Mouse (Mus musculus): ENCODE measurements around the gene Btbd2. TPM values are rescaled to one million over a fixed set of nuclear protein-coding genes. Genes with fewer than 3 reads are reported as not detected.

Gene Btbd2
- polyA plus RNA-seq, 1 experiment from 2014 or later, result 45.4 TPM

- 45% methylated on average over 4 of the region's 4 CpGs for WGBS
- no peak overlapping the region for H3K27ac ChIP-seq
- no peak overlapping the region for H3K9ac ChIP-seq
- ATAC-seq (replicated peaks; ENCODE audit: insufficient number of reproducible peaks, insufficient read depth, low FRiP score, low read depth), result no peak
- no peak overlapping the region for H3K4me2 ChIP-seq
- H3K36me3 ChIP-seq, result peaks cover 43% of the 10 kb centered on the region
- H3K9me3 ChIP-seq (replicated peaks), result no peaks in the 10 kb centered on the region
- H3K4me1 ChIP-seq (replicated peaks), result peaks cover 8% of the 10 kb centered on the region
- no peak overlapping the region for H3K4me3 ChIP-seq
- H3K27me3 ChIP-seq, result no peaks in the 10 kb centered on the region
Observed at GRCm38 (mm10) chr10:80684984-80685383, 28.1 kb upstream of the Btbd2 start.

- Histone ChIP-seq H3K4me3 (no peak overlapping the region), H3K4me1 (replicated peaks) (peaks cover 15% of the 10 kb centered on the region), H3K9me3 (replicated peaks) (no peaks in the 10 kb centered on the region), H3K4me2 (no peak overlapping the region), H3K27ac (no peak overlapping the region), H3K27me3 (no peaks in the 10 kb centered on the region), H3K36me3 (peaks cover 38% of the 10 kb centered on the region), H3K9ac (no peak overlapping the region)
- 53% methylated on average over 6 of the region's 6 CpGs for WGBS
- ATAC-seq (replicated peaks; ENCODE audit: insufficient number of reproducible peaks, insufficient read depth, low FRiP score, low read depth), result peak; percentile 40; the same call in 1 of the 2 replicates
Observed at GRCm38 (mm10) chr10:80684214-80684613, 27.3 kb upstream of the Btbd2 start.

- ATAC-seq (replicated peaks; ENCODE audit: insufficient number of reproducible peaks, insufficient read depth, low FRiP score, low read depth), result no peak
- H3K27me3 ChIP-seq, result no peaks in the 10 kb centered on the region
Observed at GRCm38 (mm10) chr10:80683647-80684046, 26.8 kb upstream of the Btbd2 start.

GRCm38 (mm10) chr10:80682003-80682402 lies 25.1 kb upstream of the Btbd2 start:
- 91% methylated on average over 6 of the region's 6 CpGs for WGBS
- Histone ChIP-seq H3K27ac (no peak overlapping the region), H3K4me2 (no peak overlapping the region), H3K36me3 (peaks cover 30% of the 10 kb centered on the region), H3K27me3 (no peaks in the 10 kb centered on the region), H3K9me3 (replicated peaks) (no peaks in the 10 kb centered on the region), H3K9ac (no peak overlapping the region), H3K4me3 (no peak overlapping the region), H3K4me1 (replicated peaks) (peaks cover 37% of the 10 kb centered on the region)
- no peak for ATAC-seq (replicated peaks; ENCODE audit: insufficient number of reproducible peaks, insufficient read depth, low FRiP score, low read depth)

More at GRCm38 (mm10) chr10:80683647-80684046, 26.8 kb upstream of the Btbd2 start:
- Histone ChIP-seq H3K27ac (no peak overlapping the region), H3K4me1 (replicated peaks) (peaks cover 21% of the 10 kb centered on the region), H3K4me3 (no peak overlapping the region), H3K9ac (no peak overlapping the region), H3K4me2 (no peak overlapping the region), H3K9me3 (replicated peaks) (no peaks in the 10 kb centered on the region), H3K36me3 (peaks cover 37% of the 10 kb centered on the region)
- WGBS, result 86% methylated on average over 1 of the region's 1 CpGs

- ATAC-seq (replicated peaks; ENCODE audit: insufficient number of reproducible peaks, insufficient read depth, low FRiP score, low read depth), result no peak
- no peaks in the 10 kb centered on the region for H3K9me3 ChIP-seq (replicated peaks)
- peak overlapping the region; percentile 97 for H3K27ac ChIP-seq
- no peak overlapping the region for H3K4me2 ChIP-seq
- H3K4me3 ChIP-seq, result no peak overlapping the region
- H3K4me1 ChIP-seq (replicated peaks), result peaks cover 43% of the 10 kb centered on the region
- peaks cover 13% of the 10 kb centered on the region; the same call in 1 of the 2 replicates for H3K36me3 ChIP-seq
- H3K9ac ChIP-seq, result 0 out of 2 replicates have a peak overlapping the region, but pooled peaks have one; percentile 16
- WGBS, result 64% methylated on average over 2 of the region's 2 CpGs
- no peaks in the 10 kb centered on the region for H3K27me3 ChIP-seq
Observed at GRCm38 (mm10) chr10:80680260-80680696, 23.4 kb upstream of the Btbd2 start.

GRCm38 (mm10) chr10:80679556-80680259 lies 22.8 kb upstream of the Btbd2 start:
- Histone ChIP-seq H3K9ac (0 out of 2 replicates have a peak overlapping the region, but pooled peaks have one; percentile 16), H3K9me3 (replicated peaks) (no peaks in the 10 kb centered on the region), H3K4me1 (replicated peaks) (peaks cover 49% of the 10 kb centered on the region), H3K36me3 (peaks cover 13% of the 10 kb centered on the region; the same call in 1 of the 2 replicates), H3K27ac (peak overlapping the region; percentile 97), H3K4me2 (no peak overlapping the region), H3K27me3 (no peaks in the 10 kb centered on the region), H3K4me3 (no peak overlapping the region)
- WGBS, result 41% methylated on average over 9 of the region's 9 CpGs
- ATAC-seq (replicated peaks; ENCODE audit: insufficient number of reproducible peaks, insufficient read depth, low FRiP score, low read depth), result no peak

GRCm38 (mm10) chr10:80678601-80679377 lies 21.9 kb upstream of the Btbd2 start:
- Histone ChIP-seq H3K9me3 (replicated peaks) (no peaks in the 10 kb centered on the region), H3K27ac (peak overlapping the region; percentile 97), H3K4me3 (peak overlapping the region; percentile 96), H3K4me2 (peak overlapping the region; percentile 77), H3K4me1 (replicated peaks) (peaks cover 55% of the 10 kb centered on the region), H3K27me3 (no peaks in the 10 kb centered on the region), H3K36me3 (peaks cover 7% of the 10 kb centered on the region; the same call in 1 of the 2 replicates), H3K9ac (0 out of 2 replicates have a peak overlapping the region, but pooled peaks have one; percentile 8)
- WGBS, result 41% methylated on average over 10 of the region's 10 CpGs
- no peak for ATAC-seq (replicated peaks; ENCODE audit: insufficient number of reproducible peaks, insufficient read depth, low FRiP score, low read depth)

GRCm38 (mm10) chr10:80677942-80678436 lies 21.1 kb upstream of the Btbd2 start, which contains the start of gene Mknk2:
Gene Mknk2, minus strand, starts transcription at chr10:80678112.
- no peaks in the 10 kb centered on the region for H3K27me3 ChIP-seq
- H3K9me3 ChIP-seq (replicated peaks), result no peaks in the 10 kb centered on the region
- peak within 1 kb of the TSS; percentile 77 for H3K4me2 ChIP-seq
- WGBS, result 3% methylated on average over 8 of the region's 8 CpGs
- peak; percentile 60 for ATAC-seq (replicated peaks; ENCODE audit: insufficient number of reproducible peaks, insufficient read depth, low FRiP score, low read depth)
- H3K4me1 ChIP-seq (replicated peaks), result peaks cover 63% of the 10 kb centered on the region
- peaks cover under 1% of the 10 kb centered on the region; the same call in 1 of the 2 replicates for H3K36me3 ChIP-seq
- peak within 1 kb of the TSS; percentile 96 for H3K4me3 ChIP-seq
- peak within 1 kb of the TSS; percentile 70 for H3K9ac ChIP-seq
- peak within 1 kb of the TSS; percentile 97 for H3K27ac ChIP-seq

GRCm38 (mm10) chr10:80677128-80677875 lies 20.4 kb upstream of the Btbd2 start:
- H3K27me3 ChIP-seq, result no peaks in the 10 kb centered on the region
- peak overlapping the region; percentile 96 for H3K4me3 ChIP-seq
- peak overlapping the region; percentile 70 for H3K9ac ChIP-seq
- peak overlapping the region; percentile 97 for H3K27ac ChIP-seq
- peaks cover 70% of the 10 kb centered on the region for H3K4me1 ChIP-seq (replicated peaks)
- H3K4me2 ChIP-seq, result peak overlapping the region; percentile 77
- H3K9me3 ChIP-seq (replicated peaks), result no peaks in the 10 kb centered on the region
- ATAC-seq (replicated peaks; ENCODE audit: insufficient number of reproducible peaks, insufficient read depth, low FRiP score, low read depth), result no peak
- 24% methylated on average over 9 of the region's 9 CpGs for WGBS
- H3K36me3 ChIP-seq, result no peaks in the 10 kb centered on the region; the same call in 1 of the 2 replicates

GRCm38 (mm10) chr10:80676198-80676928 lies 19.5 kb upstream of the Btbd2 start:
- Histone ChIP-seq H3K4me3 (peak overlapping the region; percentile 96), H3K9me3 (replicated peaks) (no peaks in the 10 kb centered on the region), H3K27me3 (no peaks in the 10 kb centered on the region), H3K4me2 (peak overlapping the region; percentile 77), H3K27ac (peak overlapping the region; percentile 97), H3K36me3 (peaks cover 4% of the 10 kb centered on the region), H3K4me1 (replicated peaks) (peaks cover 74% of the 10 kb centered on the region), H3K9ac (peak overlapping the region; percentile 97)
- under 1% methylated on average over 69 of the region's 78 CpGs for WGBS
- peak; percentile 86 for ATAC-seq (replicated peaks; ENCODE audit: insufficient number of reproducible peaks, insufficient read depth, low FRiP score, low read depth)
